Comparison of ENCODE assay signal across 16 mouse cellular contexts in the genomic region with DNA sequence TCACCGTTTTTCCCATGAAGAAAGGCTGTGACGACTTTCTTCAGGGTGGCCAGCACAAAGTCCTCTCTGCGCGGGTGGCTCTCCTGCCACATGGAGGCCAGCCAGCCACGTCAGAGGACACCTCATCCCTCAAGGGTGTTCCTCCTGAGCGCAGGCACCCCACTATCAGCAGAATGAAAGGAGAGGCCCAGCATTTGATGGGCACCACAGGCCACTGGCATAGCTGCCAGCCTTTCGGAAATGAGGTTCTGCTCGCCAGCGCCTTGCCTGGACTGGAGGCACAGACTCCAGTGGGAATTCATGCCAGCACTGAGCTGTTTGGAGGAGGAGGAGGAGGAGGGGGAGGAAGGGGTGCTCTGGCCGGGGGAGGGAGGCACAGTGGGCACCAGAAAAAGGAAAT.
DNase-seq lines count a peak whose midpoint lies in the region.
"Had no signal": no experiment of that assay in that cellular context is flagged by ENCODE, and none has a peak within 500 bp of the region (broad histone marks: within the 10 kb centered on the region; RNA-seq: fewer than 3 reads in every experiment).

No protein-coding gene starts in this region.

- peak; percentile 85 for DNase-seq in brain, adult 2 months (ENCODE audit: low read depth, low spot score)
- DNase-seq in cerebellum, adult 11-12 months = peak; percentile 92
- DNase-seq in cerebellum, adult 9-10 months = peak; percentile 86
- DNase-seq in cerebellum, postnatal 25 days = peak; percentile 84 to 86
- no peak for DNase-seq in kidney, postnatal 10 days
- DNase-seq in kidney, postnatal 36 days = no peak
- no peak for DNase-seq in right cerebral cortex, postnatal 10 days (ENCODE audit: low spot score in 2 of 2)
- DNase-seq: adrenal gland, adult 8-10 months; adrenal gland, postnatal 36 days; B cell, adult 2 months; forebrain, postnatal 0 days; gastrocnemius, postnatal 25 days; heart, adult 11 months; heart, postnatal 10 days; heart, postnatal 4 days; kidney, adult 8-10 months had no signal

Comparison
In these comparisons a context has a peak if more than half of its experiments do, and no peak if none do; other contexts are left out.
1. DNase-seq: peak in brain, adult 2 months (single experiment), cerebellum, adult 11-12 months (single experiment), cerebellum, adult 9-10 months (single experiment) and cerebellum, postnatal 25 days (2 of 2); none in kidney, postnatal 10 days (single experiment), kidney, postnatal 36 days (0 of 2) and right cerebral cortex, postnatal 10 days (0 of 2).